Mouse (Mus musculus): ENCODE measurements at regions not wholly inside any gene's neighbourhood (a gene's known extent, or its start where the extent isn't known, plus 50 kb on each side); places are given as distances from the start of the nearest gene placed in this dataset.

DNA sequence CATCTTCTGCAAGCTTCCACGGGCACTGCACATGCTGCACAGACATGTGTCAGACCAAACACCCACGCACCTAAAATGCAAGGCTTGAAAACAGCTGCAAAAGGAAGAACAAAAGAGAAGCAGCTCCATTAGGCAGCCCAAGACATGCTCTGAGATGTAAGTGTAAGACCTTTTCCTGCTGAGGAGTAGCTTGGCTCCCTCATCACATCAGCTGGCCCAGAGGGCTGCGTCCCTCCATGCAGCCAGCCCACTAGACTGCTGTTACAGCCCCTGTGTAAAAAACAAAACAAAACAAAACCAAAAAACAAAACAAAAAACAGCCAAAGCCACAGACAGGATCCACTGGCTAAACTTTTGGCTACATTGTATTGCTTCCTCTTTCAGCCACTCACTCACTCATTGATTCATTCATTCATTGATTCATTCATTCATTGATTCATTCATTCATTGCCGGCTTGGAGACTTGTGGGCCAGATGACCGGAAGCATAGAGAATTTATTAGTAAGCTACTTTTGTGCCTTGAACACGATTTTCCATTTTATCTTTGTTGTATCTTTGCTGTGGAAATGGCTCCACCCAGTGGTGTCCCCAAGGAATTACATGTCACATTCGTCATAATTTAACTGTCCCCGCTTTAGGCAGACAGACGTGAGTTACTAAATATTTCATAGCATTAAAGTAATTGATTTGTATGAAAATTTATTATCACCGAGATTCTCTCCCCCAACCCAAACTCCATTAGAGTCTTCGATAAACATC is 133.7 kb upstream of the Dapk1 start:
- 14% methylated on average over 11 of the region's 11 CpGs for WGBS
- Histone ChIP-seq H3K9ac (ENCODE audit: low read depth, low read length) (no peak overlapping the region), H3K27me3 (ENCODE audit: insufficient read depth, low read length) (no peaks in the 10 kb centered on the region), H3K4me1 (replicated peaks; ENCODE audit: insufficient read depth, low read length) (0 out of 2 replicates have a peak, but pooled peaks cover 2% of the 10 kb centered on the region), H3K27ac (no peak overlapping the region), H3K4me2 (ENCODE audit: low read length) (no peak overlapping the region), H3K9me3 (replicated peaks; ENCODE audit: low read length) (no peaks in the 10 kb centered on the region), H3K36me3 (ENCODE audit: insufficient read depth, low read length) (no peaks in the 10 kb centered on the region), H3K4me3 (replicated peaks; ENCODE audit: low read depth, low read length) (no peak overlapping the region)
- peak; percentile 96 for TF ChIP-seq CTCF (IDR thresholded peaks at IDR 0.05; ENCODE audit: low read depth)
- no peak for ATAC-seq (replicated peaks; ENCODE audit: low FRiP score, low read depth)
- DNase-seq (ENCODE audit: low spot score): peak; percentile 88

DNA sequence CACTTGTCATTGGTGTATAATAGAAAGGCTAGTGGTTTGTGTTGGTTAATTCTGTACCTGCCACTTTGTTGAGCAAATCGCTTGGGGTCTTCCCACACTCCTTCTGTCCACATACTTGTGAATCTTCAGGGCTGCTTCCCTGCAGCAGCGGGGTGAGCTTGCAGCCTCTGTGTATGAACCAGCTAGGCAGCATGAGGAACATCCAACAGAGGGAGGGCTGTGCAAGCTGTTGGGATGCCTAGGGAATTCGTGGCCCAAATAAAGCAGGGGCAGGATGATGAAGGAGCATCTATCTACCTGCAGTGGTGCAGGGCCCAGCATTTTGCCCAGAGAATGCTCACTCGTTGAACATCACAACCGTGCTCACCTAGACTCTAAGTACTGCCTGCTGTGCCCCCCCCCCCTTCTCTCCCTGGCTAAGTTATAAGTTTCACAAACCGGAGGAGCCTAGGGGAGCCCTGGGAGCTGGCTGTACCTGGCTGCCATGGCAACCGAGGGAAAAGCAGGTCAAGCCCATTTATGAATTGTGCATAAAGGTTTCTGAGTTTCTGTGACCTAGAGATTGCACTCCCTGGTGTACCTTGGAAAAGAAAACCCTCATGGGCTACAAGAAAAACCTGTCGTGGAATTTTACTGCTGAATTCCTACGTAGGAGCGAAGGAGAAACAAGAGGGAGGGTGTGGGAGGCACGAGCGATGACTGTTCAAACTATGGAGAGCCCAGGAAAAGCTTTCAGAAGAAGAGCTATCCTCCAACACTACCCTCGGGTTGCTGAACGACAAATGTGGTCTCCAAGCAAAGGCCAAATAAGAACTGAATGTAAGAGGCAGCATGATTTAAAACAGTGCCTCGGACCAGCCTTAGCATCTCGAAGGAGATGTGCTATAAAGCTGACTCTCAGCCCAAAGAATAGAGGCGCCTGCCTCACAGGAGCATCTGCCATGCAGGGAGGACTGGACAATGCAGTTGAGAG is 131.0 kb upstream of the Dapk1 start:
- no peak overlapping the region for H3K4me2 ChIP-seq (ENCODE audit: low read length)
- DNase-seq (ENCODE audit: low spot score) (no peak), ATAC-seq (replicated peaks; ENCODE audit: low FRiP score, low read depth) (no peak)
- H3K36me3 ChIP-seq (ENCODE audit: insufficient read depth, low read length): no peaks in the 10 kb centered on the region
- H3K27ac ChIP-seq: no peak overlapping the region
- TF ChIP-seq CTCF (IDR thresholded peaks at IDR 0.05; ENCODE audit: low read depth): no peak
- H3K9me3 ChIP-seq (replicated peaks; ENCODE audit: low read length): no peaks in the 10 kb centered on the region
- H3K9ac ChIP-seq (ENCODE audit: low read depth, low read length): no peak overlapping the region
- no peaks in the 10 kb centered on the region for H3K27me3 ChIP-seq (ENCODE audit: insufficient read depth, low read length)
- no peak overlapping the region for H3K4me3 ChIP-seq (replicated peaks; ENCODE audit: low read depth, low read length)
- WGBS: 41% methylated on average over 17 of the region's 17 CpGs
- H3K4me1 ChIP-seq (replicated peaks; ENCODE audit: insufficient read depth, low read length): 0 out of 2 replicates have a peak, but pooled peaks cover 2% of the 10 kb centered on the region

DNA sequence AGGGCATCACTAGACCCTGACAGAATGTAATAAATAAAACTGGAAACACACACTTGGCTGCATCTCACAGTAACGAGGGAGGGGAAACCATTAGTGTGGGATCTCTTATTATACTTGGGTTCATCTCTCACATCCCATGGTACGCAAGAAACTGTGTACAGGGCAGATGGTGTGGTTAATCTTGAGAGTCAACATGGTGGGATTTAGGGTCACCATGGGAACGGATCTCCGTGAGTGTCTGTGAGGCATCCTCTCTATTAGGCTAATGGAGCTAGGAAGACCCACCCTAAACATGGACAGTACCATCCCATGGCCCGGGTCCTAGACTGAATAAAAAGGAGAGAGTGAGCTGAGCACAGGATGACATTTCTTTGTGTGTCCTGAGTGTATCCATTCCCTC is 130.1 kb upstream of the Dapk1 start:
- TF ChIP-seq CTCF (IDR thresholded peaks at IDR 0.05; ENCODE audit: low read depth): no peak
- no peaks in the 10 kb centered on the region for H3K9me3 ChIP-seq (replicated peaks; ENCODE audit: low read length)
- no peaks in the 10 kb centered on the region for H3K27me3 ChIP-seq (ENCODE audit: insufficient read depth, low read length)
- ATAC-seq (replicated peaks; ENCODE audit: low FRiP score, low read depth) (no peak), DNase-seq (ENCODE audit: low spot score) (no peak)
- no peak overlapping the region for H3K4me2 ChIP-seq (ENCODE audit: low read length)
- no peak overlapping the region for H3K4me3 ChIP-seq (replicated peaks; ENCODE audit: low read depth, low read length)
- no peak overlapping the region for H3K9ac ChIP-seq (ENCODE audit: low read depth, low read length)
- 75% methylated on average over 5 of the region's 5 CpGs for WGBS
- H3K36me3 ChIP-seq (ENCODE audit: insufficient read depth, low read length): no peaks in the 10 kb centered on the region
- H3K4me1 ChIP-seq (replicated peaks; ENCODE audit: insufficient read depth, low read length): 0 out of 2 replicates have a peak, but pooled peaks cover 2% of the 10 kb centered on the region
- H3K27ac ChIP-seq: no peak overlapping the region

DNA sequence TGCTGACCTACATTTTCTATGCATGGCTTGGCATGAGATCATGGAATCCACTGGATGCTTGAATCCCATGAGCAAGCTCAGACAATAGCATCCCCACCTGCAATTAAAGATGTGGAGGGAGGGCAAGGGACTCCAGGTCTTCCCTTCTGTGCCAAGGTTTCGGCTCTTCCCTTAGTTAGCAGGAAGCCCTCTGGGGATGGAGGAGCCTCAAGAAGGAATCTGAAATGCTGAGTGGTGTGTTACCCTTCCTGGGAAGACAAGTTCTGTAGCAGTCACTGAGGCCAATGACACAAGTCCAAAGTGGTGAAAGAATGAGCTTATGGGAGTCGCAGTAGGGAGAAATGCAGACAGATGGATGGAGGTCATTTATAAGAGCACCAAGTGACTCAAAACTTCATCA is 125.4 kb upstream of the Dapk1 start:
- TF ChIP-seq CTCF (IDR thresholded peaks at IDR 0.05; ENCODE audit: low read depth): no peak
- H3K4me1 ChIP-seq (replicated peaks; ENCODE audit: insufficient read depth, low read length): peaks cover 5% of the 10 kb centered on the region; the same call in 1 of the 2 replicates
- no peaks in the 10 kb centered on the region for H3K36me3 ChIP-seq (ENCODE audit: insufficient read depth, low read length)
- no peak for ATAC-seq (replicated peaks; ENCODE audit: low FRiP score, low read depth)
- H3K4me3 ChIP-seq (replicated peaks; ENCODE audit: low read depth, low read length): no peak overlapping the region
- no peak overlapping the region for H3K9ac ChIP-seq (ENCODE audit: low read depth, low read length)
- no peaks in the 10 kb centered on the region for H3K27me3 ChIP-seq (ENCODE audit: insufficient read depth, low read length)
- 96% methylated on average over 2 of the region's 2 CpGs for WGBS
- H3K27ac ChIP-seq: no peak overlapping the region
- DNase-seq (ENCODE audit: low spot score): no peak
- no peaks in the 10 kb centered on the region for H3K9me3 ChIP-seq (replicated peaks; ENCODE audit: low read length)
- no peak overlapping the region for H3K4me2 ChIP-seq (ENCODE audit: low read length)

DNA sequence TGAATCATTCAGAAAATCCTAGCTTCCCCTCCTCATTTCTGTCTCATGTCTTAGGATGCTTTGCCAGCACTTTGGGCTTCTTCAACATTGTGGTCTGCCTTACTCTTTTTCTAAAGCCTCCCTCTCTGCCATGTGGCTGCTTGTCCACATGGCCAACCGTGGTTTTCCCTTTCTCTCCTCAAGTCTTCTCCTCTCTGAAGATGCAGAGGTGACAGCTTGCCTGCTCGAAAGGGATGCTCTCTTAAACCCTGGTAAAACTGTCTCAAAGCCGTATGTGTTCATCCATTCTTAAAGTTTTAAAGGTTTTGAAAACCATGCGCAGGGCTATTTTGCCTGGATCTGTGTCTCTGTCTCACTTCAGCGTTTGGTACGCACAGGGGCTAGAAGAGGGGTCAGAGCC is 123.4 kb upstream of the Dapk1 start:
- DNase-seq (ENCODE audit: low spot score) (no peak), ATAC-seq (replicated peaks; ENCODE audit: low FRiP score, low read depth) (no peak)
- no peak for TF ChIP-seq CTCF (IDR thresholded peaks at IDR 0.05; ENCODE audit: low read depth)
- Histone ChIP-seq H3K27ac (no peak overlapping the region), H3K36me3 (ENCODE audit: insufficient read depth, low read length) (no peaks in the 10 kb centered on the region), H3K4me2 (ENCODE audit: low read length) (no peak overlapping the region), H3K9me3 (replicated peaks; ENCODE audit: low read length) (no peaks in the 10 kb centered on the region), H3K4me3 (replicated peaks; ENCODE audit: low read depth, low read length) (no peak overlapping the region), H3K4me1 (replicated peaks; ENCODE audit: insufficient read depth, low read length) (peaks cover 5% of the 10 kb centered on the region; the same call in 1 of the 2 replicates), H3K9ac (ENCODE audit: low read depth, low read length) (no peak overlapping the region), H3K27me3 (ENCODE audit: insufficient read depth, low read length) (no peaks in the 10 kb centered on the region)
- 73% methylated on average over 6 of the region's 6 CpGs for WGBS

Data from kidney, postnatal 0 days (tissue).